Mouse (Mus musculus) kidney, adult 8-10 months (tissue): ENCODE results near the gene Ntrk2.

Experiments
- DNase-seq, 2 experiments: peaks; one replicate each; pipeline ENCODE4 v3.0.0; 2022

Ntrk2 gene

GRCm38 (mm10) chr13:58806397-58806892, at the start of gene Ntrk2:
Gene Ntrk2 (plus strand): TSS chr13:58806569.
- DNase-seq: peak; percentile 4 to 49

GRCm38 (mm10) chr13:58761003-58761630, 45.3 kb upstream of the Ntrk2 start:
- DNase-seq: no peak

GRCm38 (mm10) chr13:58768258-58768657, 38.1 kb upstream of the Ntrk2 start:
- DNase-seq: no peak

GRCm38 (mm10) chr13:58769438-58769837, 36.9 kb upstream of the Ntrk2 start:
- DNase-seq: no peak

GRCm38 (mm10) chr13:58779261-58779660, 27.1 kb upstream of the Ntrk2 start:
- no peak for DNase-seq

GRCm38 (mm10) chr13:58786476-58786875, 19.9 kb upstream of the Ntrk2 start:
- no peak for DNase-seq

GRCm38 (mm10) chr13:58790741-58791140, 15.6 kb upstream of the Ntrk2 start:
- DNase-seq: no peak

- DNase-seq: no peak
These were observed 9.0 kb upstream of the Ntrk2 start for GRCm38 (mm10) chr13:58797386-58797785.

GRCm38 (mm10) chr13:58801291-58801690, 5.1 kb upstream of the Ntrk2 start:
- no peak for DNase-seq

GRCm38 (mm10) chr13:58803882-58804281, 2.5 kb upstream of the Ntrk2 start:
- DNase-seq: no peak

GRCm38 (mm10) chr13:58805833-58806232, 536 bp upstream of the Ntrk2 start:
- no peak for DNase-seq

GRCm38 (mm10) chr13:58806896-58807628, 693 bp downstream of the Ntrk2 start:
- no peak for DNase-seq

GRCm38 (mm10) chr13:58807629-58808363, 1.4 kb downstream of the Ntrk2 start:
- no peak for DNase-seq

- no peak for DNase-seq
These were observed 2.0 kb downstream of the Ntrk2 start for GRCm38 (mm10) chr13:58808381-58808821.

GRCm38 (mm10) chr13:58809930-58810329, 3.6 kb downstream of the Ntrk2 start:
- DNase-seq: no peak

- no peak for DNase-seq
These were observed 18.4 kb downstream of the Ntrk2 start for GRCm38 (mm10) chr13:58824752-58825151.

- DNase-seq: no peak
These were observed 20.2 kb downstream of the Ntrk2 start for GRCm38 (mm10) chr13:58826356-58827197.

GRCm38 (mm10) chr13:58831999-58832398, 25.6 kb downstream of the Ntrk2 start:
- DNase-seq: no peak

GRCm38 (mm10) chr13:58834726-58835125, 28.4 kb downstream of the Ntrk2 start:
- no peak for DNase-seq

GRCm38 (mm10) chr13:58836891-58837290, 30.5 kb downstream of the Ntrk2 start:
- no peak for DNase-seq

- no peak for DNase-seq
These were observed 31.7 kb downstream of the Ntrk2 start for GRCm38 (mm10) chr13:58838110-58838509.

- no peak for DNase-seq
These were observed 34.5 kb downstream of the Ntrk2 start for GRCm38 (mm10) chr13:58840731-58841359.
